Mouse (Mus musculus): ENCODE measurements around the gene Ctnnal1.

Gene Ctnnal1

GRCm38 (mm10) chr4:56861551-56861950 is 3.4 kb downstream of the Ctnnal1 start:
- no peak for DNase-seq (ENCODE audit: low read depth, low spot score)

GRCm38 (mm10) chr4:56858733-56859132 is 6.3 kb downstream of the Ctnnal1 start:
- DNase-seq (ENCODE audit: low read depth, low spot score), result no peak

- DNase-seq (ENCODE audit: low read depth, low spot score), result no peak
Observed at GRCm38 (mm10) chr4:56856371-56856949, 8.5 kb downstream of the Ctnnal1 start.

GRCm38 (mm10) chr4:56855935-56856334 is 9.1 kb downstream of the Ctnnal1 start:
- DNase-seq (ENCODE audit: low read depth, low spot score), result no peak

GRCm38 (mm10) chr4:56850724-56851123 is 14.3 kb downstream of the Ctnnal1 start:
- no peak for DNase-seq (ENCODE audit: low read depth, low spot score)

- DNase-seq (ENCODE audit: low read depth, low spot score), result no peak
Observed at GRCm38 (mm10) chr4:56848044-56848443, 16.9 kb downstream of the Ctnnal1 start.

- DNase-seq (ENCODE audit: low read depth, low spot score), result no peak
Observed at GRCm38 (mm10) chr4:56847400-56847799, 17.6 kb downstream of the Ctnnal1 start.

GRCm38 (mm10) chr4:56845896-56846533 is 19.0 kb downstream of the Ctnnal1 start:
- no peak for DNase-seq (ENCODE audit: low read depth, low spot score)

- no peak for DNase-seq (ENCODE audit: low read depth, low spot score)
Observed at GRCm38 (mm10) chr4:56844911-56845310, 20.1 kb downstream of the Ctnnal1 start.

- no peak for DNase-seq (ENCODE audit: low read depth, low spot score)
Observed at GRCm38 (mm10) chr4:56843963-56844362, 21.0 kb downstream of the Ctnnal1 start.

- no peak for DNase-seq (ENCODE audit: low read depth, low spot score)
Observed at GRCm38 (mm10) chr4:56842501-56842900, 22.5 kb downstream of the Ctnnal1 start.

- no peak for DNase-seq (ENCODE audit: low read depth, low spot score)
Observed at GRCm38 (mm10) chr4:56840297-56840696, 24.7 kb downstream of the Ctnnal1 start.

GRCm38 (mm10) chr4:56837661-56838060 is 27.3 kb downstream of the Ctnnal1 start:
- DNase-seq (ENCODE audit: low read depth, low spot score), result no peak

GRCm38 (mm10) chr4:56831998-56832397 is 33.0 kb downstream of the Ctnnal1 start:
- DNase-seq (ENCODE audit: low read depth, low spot score), result no peak

GRCm38 (mm10) chr4:56831013-56831609 is 33.9 kb downstream of the Ctnnal1 start:
- DNase-seq (ENCODE audit: low read depth, low spot score), result no peak

GRCm38 (mm10) chr4:56829511-56829921 is 35.5 kb downstream of the Ctnnal1 start:
- DNase-seq (ENCODE audit: low read depth, low spot score), result peak; percentile 8

- no peak for DNase-seq (ENCODE audit: low read depth, low spot score)
Observed at GRCm38 (mm10) chr4:56828932-56829331, 36.1 kb downstream of the Ctnnal1 start.

- no peak for DNase-seq (ENCODE audit: low read depth, low spot score)
Observed at GRCm38 (mm10) chr4:56824231-56824630, 40.8 kb downstream of the Ctnnal1 start.

- DNase-seq (ENCODE audit: low read depth, low spot score), result peak; percentile 6
Observed at GRCm38 (mm10) chr4:56820017-56820550, 44.9 kb downstream of the Ctnnal1 start.

GRCm38 (mm10) chr4:56815131-56815530 is 49.9 kb downstream of the Ctnnal1 start:
- no peak for DNase-seq (ENCODE audit: low read depth, low spot score)

GRCm38 (mm10) chr4:56812096-56812495 is 52.9 kb downstream of the Ctnnal1 start:
- no peak for DNase-seq (ENCODE audit: low read depth, low spot score)

GRCm38 (mm10) chr4:56811642-56812041 is 53.3 kb downstream of the Ctnnal1 start:
- no peak for DNase-seq (ENCODE audit: low read depth, low spot score)

GRCm38 (mm10) chr4:56809050-56809449 is 55.9 kb downstream of the Ctnnal1 start:
- DNase-seq (ENCODE audit: low read depth, low spot score), result no peak

Measured in skeletal muscle tissue, adult 2 months (tissue).